Mouse (Mus musculus) hindbrain, embryonic 11.5 days (tissue): ENCODE measurements around the gene Tor1b. TPM values are rescaled to one million over a fixed set of nuclear protein-coding genes. Genes with fewer than 3 reads are reported as not detected.
A peak's percentile ranks its signal among the peaks of the same experiment; 100 is the strongest.
"Not testable (repeated sequence)": the region's sequence is repeated elsewhere in the genome, so short reads cannot be mapped to it uniquely, and the experiment has no call there.

ENCODE experiments used
- ATAC-seq: fragments of 200-750 bp; cut with Nextera tagmentation; 2 replicates; pipeline ENCODE4 v1.8.0; 2017; ENCODE audit warnings: mild to moderate bottlenecking, moderate TSS enrichment, moderate library complexity; ENCODE audit not compliant: low FRiP score
- DNase-seq: peaks from one replicate; pipeline ENCODE4 v3.0.0-alpha.2; 2015; ENCODE audit warnings: low spot score
- H3K27ac ChIP-seq: fragments of 300-500 bp; sonication (generic); 2 replicates; pipeline ENCODE4 v1.5.1; 2014; ENCODE audit warnings: mild to moderate bottlenecking, low read depth, low read length
- H3K27me3 ChIP-seq: fragments of 300-500 bp; sonication (generic); 2 replicates; pipeline ENCODE4 v1.6.1; 2014; ENCODE audit warnings: mild to moderate bottlenecking, low read length, moderate library complexity, mixed read lengths; ENCODE audit not compliant: control insufficient read depth, insufficient read depth
- H3K36me3 ChIP-seq: fragments of 300-500 bp; sonication (generic); 2 replicates; pipeline ENCODE4 v1.6.1; 2014; ENCODE audit warnings: mild to moderate bottlenecking, low read length, moderate library complexity, mixed read lengths; ENCODE audit not compliant: control insufficient read depth, insufficient read depth
- H3K4me1 ChIP-seq: fragments of 300-500 bp; sonication (generic); replicated peaks from 2 replicates; pipeline ENCODE4 v1.6.1; 2014; ENCODE audit warnings: low read length, mixed read lengths; ENCODE audit not compliant: control insufficient read depth, insufficient read depth
- H3K4me2 ChIP-seq: fragments of 300-500 bp; sonication (generic); replicated peaks from 2 replicates; pipeline ENCODE4 v1.6.1; 2014; ENCODE audit warnings: mild to moderate bottlenecking, low read depth, low read length
- H3K4me3 ChIP-seq: fragments of 300-500 bp; sonication (generic); 2 replicates; pipeline ENCODE4 v1.5.1; 2014; ENCODE audit warnings: low read depth, low read length
- H3K9ac ChIP-seq: fragments of 300-500 bp; sonication (generic); 2 replicates; pipeline ENCODE4 v1.6.1; 2014; ENCODE audit warnings: low read depth, low read length
- H3K9me3 ChIP-seq: fragments of 300-500 bp; sonication (generic); 2 replicates; pipeline ENCODE4 v1.6.1; 2016; ENCODE audit warnings: low read length; ENCODE audit not compliant: control insufficient read depth
- WGBS: fragments of 180-500 bp; shearing (Covaris S2); extraction: QIAGEN DNeasy Blood & Tissue Kit; methylation state at CpG from one replicate; pipeline ENCODE4 v1.1.7; 2014; 5-methylcytosine and 5-hydroxymethylcytosine counted together
- polyA plus RNA-seq: library from polyadenylated mRNA; unstranded; fragments of >200 nt; fragmentation: Nextera tagmentation; extraction: Ambion mirVana; gene quantifications from 2 replicates; pipeline ENCODE4 v1.2.1, GENCODE M21; 2014

Tor1b gene
- polyA plus RNA-seq, 1 experiment from 2014 or later, result 21.5 TPM

DNA sequence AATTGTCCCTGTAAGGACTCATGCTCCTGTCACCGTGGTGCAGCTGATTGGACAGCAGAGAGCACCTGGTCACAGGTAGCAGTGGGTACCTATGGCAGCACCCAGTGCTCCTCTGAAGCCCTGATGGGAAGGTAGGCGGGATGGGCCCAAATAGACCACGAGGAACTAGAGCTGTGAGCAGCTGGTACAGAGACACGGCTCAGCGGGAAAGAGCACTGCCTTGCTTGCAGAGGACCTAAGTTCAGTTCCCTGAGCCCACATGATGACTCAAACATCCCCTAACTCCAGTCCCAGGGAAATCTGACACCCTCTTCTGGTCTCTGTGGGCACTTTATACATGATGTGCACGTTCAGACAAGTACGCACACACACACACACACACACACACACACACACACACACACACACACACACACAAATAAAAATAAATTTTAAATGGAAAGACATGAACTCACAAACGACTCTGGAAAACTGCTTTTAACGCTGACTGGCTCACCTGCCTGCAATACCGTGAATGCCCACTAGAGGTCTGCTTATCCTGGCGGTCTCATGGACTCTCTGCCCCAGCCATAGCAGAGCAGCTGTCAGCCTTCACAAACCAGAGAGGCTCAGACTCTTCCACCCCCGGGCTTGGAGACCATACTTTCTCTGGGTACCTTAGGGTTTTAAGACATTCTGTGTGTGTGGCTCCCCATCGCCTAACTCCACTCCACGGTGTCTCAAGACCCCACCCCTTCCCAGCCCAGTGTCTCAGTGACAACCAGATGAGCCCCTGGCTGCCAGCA is 24.7 kb upstream of the Tor1b start:
- WGBS, result 20% methylated on average over 14 of the region's 14 CpGs
- H3K36me3 ChIP-seq, result no peaks in the 10 kb centered on the region
- H3K9ac ChIP-seq, result no peak overlapping the region
- H3K27ac ChIP-seq, result no peak overlapping the region
- no peak overlapping the region for H3K4me3 ChIP-seq
- no peaks in the 10 kb centered on the region for H3K27me3 ChIP-seq
- no peaks in the 10 kb centered on the region for H3K4me1 ChIP-seq
- DNase-seq, result peak; percentile 88
- no peaks in the 10 kb centered on the region for H3K9me3 ChIP-seq
- no peak for ATAC-seq
- H3K4me2 ChIP-seq, result no peak overlapping the region

- Histone ChIP-seq H3K27me3 (no peaks in the 10 kb centered on the region), H3K4me2 (peak overlapping the region; percentile 52), H3K4me3 (no peak overlapping the region), H3K36me3 (no peaks in the 10 kb centered on the region), H3K9ac (no peak overlapping the region), H3K9me3 (no peaks in the 10 kb centered on the region), H3K27ac (no peak overlapping the region), H3K4me1 (no peaks in the 10 kb centered on the region)
- 34% methylated on average over 12 of the region's 12 CpGs for WGBS
- no peak for DNase-seq
- ATAC-seq, result no peak
These were observed 23.8 kb upstream of the Tor1b start for GRCm38 (mm10) chr2:30928893-30929482.

DNA sequence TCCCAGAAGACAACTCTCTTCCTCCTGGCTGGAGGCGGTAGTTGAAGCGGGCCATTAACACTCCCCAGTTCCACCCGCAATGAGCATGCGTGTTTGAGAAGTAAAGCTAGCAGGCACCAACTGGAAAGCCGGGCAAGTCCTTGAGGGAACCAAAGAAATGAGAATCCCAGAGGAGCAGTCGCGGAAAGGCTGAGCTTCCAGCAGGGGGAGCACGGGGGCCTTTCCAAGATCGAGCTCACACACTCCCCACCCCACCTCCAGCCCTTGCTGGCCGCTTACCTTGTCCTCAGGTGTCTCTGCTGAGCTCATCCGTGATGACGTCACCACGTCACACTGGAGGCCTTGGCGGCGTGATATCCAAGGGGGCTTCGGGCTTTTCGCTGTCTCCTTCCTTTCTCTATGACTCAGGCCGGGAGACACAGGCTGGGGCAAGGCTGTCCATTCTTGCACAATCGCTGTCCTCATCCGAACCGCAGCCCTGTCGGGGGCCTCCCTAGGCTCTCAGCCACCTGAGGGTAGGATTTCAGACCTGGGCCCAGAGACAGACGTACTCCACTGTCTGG is 23.2 kb upstream of the Tor1b start, which contains the start of gene Ptges:
Gene Ptges (minus strand): TSS at position 381 of the 563 bp plus-strand sequence.
- peak; percentile 81 for DNase-seq
- no peaks in the 10 kb centered on the region for H3K27me3 ChIP-seq
- peak within 1 kb of the TSS; percentile 45; the same call in 1 of the 2 replicates for H3K9ac ChIP-seq
- no peaks in the 10 kb centered on the region for H3K4me1 ChIP-seq
- WGBS, result 4% methylated on average over 22 of the region's 23 CpGs
- H3K36me3 ChIP-seq, result no peaks in the 10 kb centered on the region
- H3K4me3 ChIP-seq, result peak within 1 kb of the TSS; percentile 14; the same call in 1 of the 2 replicates
- no peak within 1 kb of the TSS for H3K27ac ChIP-seq
- 0 out of 2 replicates have a peak, but pooled peaks have one; percentile 22 for ATAC-seq
- H3K9me3 ChIP-seq, result no peaks in the 10 kb centered on the region
- H3K4me2 ChIP-seq, result peak within 1 kb of the TSS; percentile 52

- ATAC-seq, H3K27ac ChIP-seq, H3K4me3 ChIP-seq, H3K9me3 ChIP-seq, H3K9ac ChIP-seq, H3K36me3 ChIP-seq, DNase-seq, H3K27me3 ChIP-seq, H3K4me1 ChIP-seq, H3K4me2 ChIP-seq: not testable (repeated sequence)
- 95% methylated on average over 2 of the region's 2 CpGs for WGBS
These were observed 21.9 kb upstream of the Tor1b start for GRCm38 (mm10) chr2:30930846-30931245.

- 72% methylated on average over 3 of the region's 3 CpGs for WGBS
- ATAC-seq (no peak), DNase-seq (no peak)
- Histone ChIP-seq H3K4me1 (no peaks in the 10 kb centered on the region), H3K9ac (no peak overlapping the region), H3K27me3 (no peaks in the 10 kb centered on the region), H3K4me3 (no peak overlapping the region), H3K9me3 (no peaks in the 10 kb centered on the region), H3K27ac (no peak overlapping the region), H3K36me3 (no peaks in the 10 kb centered on the region), H3K4me2 (no peak overlapping the region)
These were observed 20.8 kb upstream of the Tor1b start for GRCm38 (mm10) chr2:30931922-30932321.

GRCm38 (mm10) chr2:30933032-30933431 is 19.7 kb upstream of the Tor1b start:
- WGBS, result 73% methylated on average over 6 of the region's 6 CpGs
- DNase-seq (no peak), ATAC-seq (no peak)

GRCm38 (mm10) chr2:30933917-30934450 is 18.8 kb upstream of the Tor1b start:
- Histone ChIP-seq H3K4me3 (no peak overlapping the region), H3K27me3 (no peaks in the 10 kb centered on the region), H3K27ac (no peak overlapping the region), H3K4me2 (no peak overlapping the region), H3K36me3 (no peaks in the 10 kb centered on the region), H3K4me1 (no peaks in the 10 kb centered on the region), H3K9me3 (no peaks in the 10 kb centered on the region), H3K9ac (no peak overlapping the region)
- 21% methylated on average over 7 of the region's 7 CpGs for WGBS
- ATAC-seq, result no peak
- DNase-seq, result peak; percentile 88

More at GRCm38 (mm10) chr2:30933032-30933431, 19.7 kb upstream of the Tor1b start:
- no peak overlapping the region for H3K4me3 ChIP-seq
- no peaks in the 10 kb centered on the region for H3K36me3 ChIP-seq
- H3K9ac ChIP-seq, result no peak overlapping the region
- no peaks in the 10 kb centered on the region for H3K4me1 ChIP-seq
- no peak overlapping the region for H3K27ac ChIP-seq
- H3K9me3 ChIP-seq, result no peaks in the 10 kb centered on the region
- no peaks in the 10 kb centered on the region for H3K27me3 ChIP-seq
- H3K4me2 ChIP-seq, result no peak overlapping the region

- WGBS, result 80% methylated on average over 3 of the region's 3 CpGs
- Histone ChIP-seq H3K9ac (no peak overlapping the region), H3K4me2 (no peak overlapping the region), H3K27me3 (no peaks in the 10 kb centered on the region), H3K27ac (no peak overlapping the region), H3K4me3 (no peak overlapping the region), H3K4me1 (no peaks in the 10 kb centered on the region), H3K9me3 (no peaks in the 10 kb centered on the region), H3K36me3 (no peaks in the 10 kb centered on the region)
- ATAC-seq, result no peak
- no peak for DNase-seq
These were observed 16.0 kb upstream of the Tor1b start for GRCm38 (mm10) chr2:30936808-30937207.
